Mouse (Mus musculus): ENCODE data around the gene Crip3.

Gene Crip3

DNA sequence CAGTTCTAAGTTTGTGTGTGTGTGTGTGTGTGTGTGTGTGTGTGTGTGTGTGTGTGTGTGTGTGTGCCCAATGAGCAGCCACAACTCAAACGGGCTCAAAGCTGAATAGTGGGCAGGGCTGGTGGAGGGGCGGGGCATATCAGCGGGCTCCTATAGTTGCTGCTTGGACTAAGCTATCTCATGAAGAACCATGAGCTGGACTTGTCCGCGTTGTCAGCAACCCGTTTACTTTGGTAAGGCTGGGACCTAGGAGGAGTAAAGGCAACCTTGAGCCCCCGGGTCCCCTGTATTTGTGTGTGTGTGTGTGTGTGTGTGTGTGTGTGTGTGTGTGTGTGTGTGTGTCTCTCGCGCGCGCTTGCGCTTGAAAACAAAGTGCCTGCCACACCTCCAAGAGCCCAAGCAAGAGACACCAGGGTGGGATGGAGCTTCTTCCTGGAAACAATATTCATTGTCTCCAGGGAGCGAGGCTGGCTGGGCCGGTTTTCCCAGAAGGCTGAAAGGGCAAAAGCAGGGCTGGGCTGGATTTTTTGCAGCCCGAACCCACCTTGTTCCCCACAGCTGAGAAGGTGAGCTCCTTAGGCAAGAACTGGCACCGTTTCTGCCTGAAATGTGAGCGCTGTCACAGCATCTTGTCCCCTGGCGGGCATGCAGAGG lies at the start of gene Crip3:
TSS of gene Crip3 (plus strand) at position 166 of the 654 bp plus-strand sequence.
- peak; percentile 38 for DNase-seq (ENCODE audit: inconsistent ontology term)

DNA sequence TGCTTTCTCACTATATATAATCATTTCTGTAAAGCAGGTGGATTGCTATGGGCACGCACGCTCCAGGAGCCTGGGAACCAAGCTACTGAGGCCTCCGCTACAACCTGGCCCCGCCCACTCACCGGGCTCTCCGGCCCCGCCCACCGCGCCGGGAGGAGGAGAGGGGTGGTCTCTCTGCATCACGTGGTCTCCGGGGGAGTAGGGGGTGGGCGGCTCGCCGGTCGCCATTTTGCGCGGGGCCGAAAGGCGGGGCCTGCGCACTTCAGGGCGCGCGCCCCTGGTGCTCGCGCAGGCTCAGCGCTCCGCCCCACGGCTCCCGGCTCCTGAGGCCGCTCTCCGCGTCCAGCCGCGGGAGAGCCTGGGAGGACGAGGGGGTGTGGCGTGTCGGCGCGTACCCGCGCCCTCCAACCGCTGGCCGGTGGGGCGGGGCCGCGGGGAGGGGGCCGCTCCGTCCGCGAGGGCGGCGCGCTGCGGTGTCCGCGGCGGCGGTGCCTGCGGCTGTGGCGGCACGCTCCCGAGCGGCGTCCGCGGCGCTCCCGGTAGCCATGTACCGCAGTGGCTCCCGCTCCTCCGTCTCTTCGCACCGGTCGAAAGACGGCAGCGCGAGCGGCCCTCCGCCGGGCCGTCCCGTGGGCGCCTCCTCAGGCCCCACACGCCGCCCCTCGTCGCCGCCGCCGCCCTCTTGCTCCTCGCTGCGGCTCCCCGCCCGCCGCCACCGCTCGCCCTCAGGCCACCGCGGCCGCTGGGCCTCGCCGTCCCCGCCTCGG lies 45.2 kb upstream of the Crip3 start, which contains the start of gene Zfp318:
TSS of gene Zfp318 (plus strand) at position 438 of the 767 bp plus-strand sequence.
- peak; percentile 99 for DNase-seq (ENCODE audit: inconsistent ontology term)

- DNase-seq (ENCODE audit: inconsistent ontology term): peak; percentile 51
Observed at GRCm38 (mm10) chr17:46384061-46384801, 44.5 kb upstream of the Crip3 start.

GRCm38 (mm10) chr17:46388200-46388599 lies 40.5 kb upstream of the Crip3 start:
- no peak for DNase-seq (ENCODE audit: inconsistent ontology term)

GRCm38 (mm10) chr17:46393012-46393411 lies 35.7 kb upstream of the Crip3 start:
- DNase-seq (ENCODE audit: inconsistent ontology term): peak; percentile 21

DNA sequence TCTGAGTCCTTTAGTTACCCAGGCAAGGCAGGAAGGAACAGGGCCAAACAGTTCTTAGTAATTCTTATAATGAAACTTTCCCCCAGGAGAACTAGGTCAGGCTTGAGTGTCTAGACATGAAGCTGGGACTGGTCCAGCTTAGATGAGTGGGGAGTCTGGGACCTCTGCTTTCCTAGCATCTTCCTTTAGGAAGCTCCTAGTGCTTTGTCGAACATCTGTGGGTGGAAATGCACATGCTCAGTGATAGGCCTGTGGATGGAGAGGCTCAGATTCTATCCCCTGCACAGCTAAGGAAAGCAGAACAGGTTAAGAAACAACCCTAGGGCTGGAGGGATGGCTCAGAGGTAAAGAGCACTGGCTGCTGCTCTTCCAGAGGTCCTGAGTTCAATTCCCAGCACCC lies 34.1 kb upstream of the Crip3 start:
- peak; percentile 49 for DNase-seq (ENCODE audit: inconsistent ontology term)

DNA sequence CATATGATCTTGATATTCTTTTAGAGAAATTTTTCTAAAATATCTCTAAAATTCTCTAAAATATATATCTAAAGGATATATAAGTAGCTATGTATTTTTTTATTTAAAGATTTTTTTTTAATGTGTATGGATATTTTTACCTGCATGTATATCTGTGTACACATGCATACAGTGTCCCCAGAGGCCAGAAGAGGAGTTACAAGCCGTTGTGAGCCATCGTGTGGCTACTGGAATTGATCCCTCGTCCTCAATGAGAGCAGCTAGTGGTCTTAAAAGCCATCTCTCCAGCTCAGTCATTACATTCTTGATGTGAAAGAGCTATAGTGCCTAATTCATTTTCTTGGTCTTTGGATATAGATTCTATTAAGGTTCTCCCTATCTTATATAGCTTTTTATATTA lies 20.2 kb upstream of the Crip3 start:
- no peak for DNase-seq (ENCODE audit: inconsistent ontology term)

- no peak for DNase-seq (ENCODE audit: inconsistent ontology term)
Observed at GRCm38 (mm10) chr17:46418628-46419027, 10.1 kb upstream of the Crip3 start.

- DNase-seq (ENCODE audit: inconsistent ontology term): no peak
Observed at GRCm38 (mm10) chr17:46419717-46420116, 9.0 kb upstream of the Crip3 start.

DNA sequence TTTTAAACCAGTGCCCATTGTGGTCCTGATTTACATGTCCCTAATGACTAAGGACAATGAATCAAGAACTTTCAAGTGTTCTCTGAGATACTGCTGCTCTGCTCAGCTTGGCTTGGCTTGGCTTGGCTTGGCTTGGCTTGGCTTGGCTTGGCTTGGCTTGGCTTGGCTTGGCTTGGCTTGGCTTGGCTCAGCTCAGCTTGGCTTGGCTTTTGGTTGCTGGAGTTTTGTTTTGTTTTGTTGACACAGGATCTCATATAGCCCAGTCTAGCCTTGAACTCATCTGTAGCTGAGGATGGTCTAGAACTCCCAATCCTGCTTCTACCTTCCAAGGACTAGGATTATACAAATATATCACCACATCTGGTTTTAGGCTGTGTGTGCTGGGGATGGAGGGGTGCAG lies 2.2 kb upstream of the Crip3 start:
- DNase-seq (ENCODE audit: inconsistent ontology term): no peak

DNA sequence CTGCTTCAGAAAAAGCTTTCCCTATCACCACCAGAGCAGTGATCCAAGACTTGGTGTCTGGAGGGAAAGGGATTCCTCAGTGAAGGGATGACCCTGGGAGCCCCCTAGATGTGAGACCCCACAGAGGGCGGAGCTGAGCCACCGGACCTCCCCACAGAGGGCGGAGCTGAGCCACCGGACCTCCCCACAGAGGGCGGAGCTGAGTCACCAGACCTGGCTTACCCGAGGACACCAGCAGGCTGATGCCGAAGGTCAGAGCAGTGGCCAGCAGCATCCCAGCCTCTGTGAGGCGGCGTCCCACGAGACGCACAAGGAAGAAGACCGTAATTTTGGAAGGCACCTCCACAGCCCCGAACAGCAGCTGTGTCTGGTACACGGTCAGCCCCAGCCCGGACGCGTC lies 4.9 kb downstream of the Crip3 start:
- DNase-seq (ENCODE audit: inconsistent ontology term): no peak

DNA sequence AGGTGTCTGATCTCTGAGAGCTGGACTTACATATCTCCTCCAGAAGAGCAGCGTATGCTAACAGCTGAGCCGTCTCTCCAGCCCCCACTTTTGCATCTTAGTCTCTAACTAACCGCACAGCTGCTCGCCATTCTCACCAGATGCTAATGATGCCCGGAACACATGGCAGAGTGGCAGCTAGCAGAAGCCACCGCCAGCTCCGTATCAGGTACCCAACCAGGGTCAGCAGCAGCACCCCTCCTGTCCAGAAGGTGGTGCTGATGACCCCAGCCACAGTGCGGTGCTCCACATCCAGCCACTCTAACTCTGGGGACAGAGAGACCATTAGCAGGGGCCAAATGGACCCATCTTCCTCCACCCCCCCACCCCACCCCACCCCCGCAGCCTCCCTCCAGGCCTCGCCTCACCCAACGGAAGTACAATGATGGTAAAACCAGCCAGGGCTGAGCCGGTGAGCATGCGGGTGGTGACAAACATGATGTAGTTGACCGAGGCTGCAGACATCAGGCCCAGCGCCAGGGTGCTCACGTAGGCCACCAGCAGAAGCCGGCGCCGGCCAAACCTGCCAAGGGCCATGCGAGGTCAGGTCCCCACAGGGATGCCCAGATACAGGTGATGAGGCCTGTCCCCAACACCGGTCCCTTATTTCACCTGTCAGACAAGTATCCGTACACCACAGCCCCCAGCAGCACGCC lies 8.1 kb downstream of the Crip3 start:
- DNase-seq (ENCODE audit: inconsistent ontology term): no peak

GRCm38 (mm10) chr17:46438298-46438873 lies 9.7 kb downstream of the Crip3 start, which contains the start of gene Slc22a7:
Slc22a7 (minus strand) TSS chr17:46438457.
- DNase-seq (ENCODE audit: inconsistent ontology term): no peak

- DNase-seq (ENCODE audit: inconsistent ontology term): no peak
Observed at GRCm38 (mm10) chr17:46439176-46439575, 10.4 kb downstream of the Crip3 start.

- DNase-seq (ENCODE audit: inconsistent ontology term): no peak
Observed at GRCm38 (mm10) chr17:46444839-46445579, 16.3 kb downstream of the Crip3 start.

GRCm38 (mm10) chr17:46446264-46446663 lies 17.5 kb downstream of the Crip3 start:
- no peak for DNase-seq (ENCODE audit: inconsistent ontology term)

GRCm38 (mm10) chr17:46452683-46453082 lies 24.0 kb downstream of the Crip3 start:
- no peak for DNase-seq (ENCODE audit: inconsistent ontology term)

DNA sequence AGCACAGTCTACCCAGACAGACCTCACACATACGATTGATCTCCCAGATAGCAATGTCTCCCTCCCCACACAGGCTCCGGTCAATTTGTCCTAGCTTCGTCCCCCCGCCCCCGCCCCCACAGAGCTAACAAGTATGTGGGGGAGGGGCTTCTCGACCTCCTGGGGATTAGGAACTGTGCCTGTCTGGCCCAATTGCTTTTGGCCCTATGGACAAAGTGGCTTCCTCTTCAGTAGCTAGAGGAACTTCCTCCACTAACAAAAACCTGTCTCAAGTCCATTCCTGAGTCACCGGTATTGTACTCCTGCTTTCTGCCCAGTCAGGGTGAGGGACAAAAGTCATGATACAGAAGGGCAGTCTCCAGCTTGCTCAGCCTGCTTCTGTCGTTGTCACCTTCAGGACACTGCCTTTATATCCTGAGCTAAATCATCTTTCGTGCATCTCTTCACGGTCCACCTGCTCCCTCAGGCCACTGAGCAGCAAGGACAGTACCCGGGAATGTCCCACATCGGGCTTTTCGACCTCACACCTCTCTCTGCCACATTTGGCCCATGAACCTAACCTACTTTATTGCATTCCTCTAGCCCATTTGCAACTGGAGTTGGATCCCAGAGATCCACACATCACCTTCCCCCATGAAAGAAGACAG lies 24.7 kb downstream of the Crip3 start:
- no peak for DNase-seq (ENCODE audit: inconsistent ontology term)

DNA sequence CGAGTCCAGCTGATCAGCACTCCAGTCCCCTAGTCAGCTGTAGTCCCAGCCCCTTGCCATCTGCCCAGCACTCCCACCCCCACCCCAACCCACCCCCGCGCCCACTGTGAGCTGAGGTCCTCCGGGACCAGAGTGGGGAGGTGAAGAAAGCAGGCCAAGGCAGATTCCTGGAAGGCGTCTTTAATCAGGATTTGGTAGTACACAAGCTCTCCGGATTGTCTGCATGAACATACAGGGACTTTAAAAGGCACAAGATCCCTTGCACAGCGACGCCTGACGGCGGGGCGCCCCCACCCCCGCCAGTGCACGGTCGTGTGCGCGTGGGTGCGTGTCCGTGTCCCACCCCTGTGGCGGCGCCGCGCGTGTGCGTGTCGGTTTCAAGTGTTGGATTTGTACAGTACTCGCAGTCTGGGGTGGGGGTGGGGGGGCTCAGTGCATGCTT lies 25.3 kb downstream of the Crip3 start:
- DNase-seq (ENCODE audit: inconsistent ontology term): no peak

- no peak for DNase-seq (ENCODE audit: inconsistent ontology term)
Observed at GRCm38 (mm10) chr17:46454539-46454938, 25.8 kb downstream of the Crip3 start.
